Mouse (Mus musculus) midbrain, embryonic 14.5 days (tissue): ENCODE data around the gene 4933434E20Rik. TPM values are rescaled to one million over a fixed set of nuclear protein-coding genes. Genes with fewer than 3 reads are reported as not detected.

ENCODE experiments used
- ATAC-seq: fragments of 200-750 bp; cut with Nextera tagmentation; 2 replicates; pipeline ENCODE4 v1.8.0; 2017; ENCODE audit warnings: moderate number of reproducible peaks, moderate library complexity; ENCODE audit not compliant: low FRiP score, low TSS enrichment
- DNase-seq: peaks from one replicate; pipeline ENCODE4 v3.0.0-alpha.2; 2015
- H3K27ac ChIP-seq: fragments of 300-500 bp; sonication (generic); replicated peaks from 2 replicates; pipeline ENCODE4 v1.5.1; 2014; ENCODE audit warnings: mild to moderate bottlenecking, low read depth, low read length, moderate library complexity
- H3K27me3 ChIP-seq: fragments of 300-500 bp; sonication (generic); 2 replicates; pipeline ENCODE4 v1.6.1; 2014; ENCODE audit warnings: low read length, control low read depth, mixed read lengths; ENCODE audit not compliant: control insufficient read depth, insufficient read depth
- H3K36me3 ChIP-seq: fragments of 300-500 bp; sonication (generic); 2 replicates; pipeline ENCODE4 v1.6.1; 2014; ENCODE audit warnings: low read length, control low read depth; ENCODE audit not compliant: control insufficient read depth, insufficient read depth
- H3K4me1 ChIP-seq: fragments of 300-500 bp; sonication (generic); 2 replicates; pipeline ENCODE4 v1.6.1; 2014; ENCODE audit warnings: mild to moderate bottlenecking, antibody characterized with exemption, low read length, control low read depth; ENCODE audit not compliant: control insufficient read depth, insufficient read depth
- H3K4me2 ChIP-seq: fragments of 300-500 bp; sonication (generic); 2 replicates; pipeline ENCODE4 v1.6.1; 2014; ENCODE audit warnings: mild to moderate bottlenecking, low read length, moderate library complexity
- H3K4me3 ChIP-seq: fragments of 300-500 bp; sonication (generic); replicated peaks from 2 replicates; pipeline ENCODE4 v1.5.1; 2014; ENCODE audit warnings: low read depth, low read length
- H3K9ac ChIP-seq: fragments of 300-500 bp; sonication (generic); replicated peaks from 2 replicates; pipeline ENCODE4 v1.6.1; 2014; ENCODE audit warnings: mild to moderate bottlenecking, low read length, moderate library complexity
- H3K9me3 ChIP-seq: fragments of 300-500 bp; sonication (generic); 2 replicates; pipeline ENCODE4 v1.6.1; 2016; ENCODE audit warnings: low read length, control low read depth, mixed read lengths; ENCODE audit not compliant: control insufficient read depth
- WGBS: fragments of 180-500 bp; shearing (Covaris S2); extraction: QIAGEN DNeasy Blood & Tissue Kit; methylation state at CpG from one replicate; pipeline ENCODE4 v1.1.7; 2014; 5-methylcytosine and 5-hydroxymethylcytosine counted together
- polyA plus RNA-seq: library from polyadenylated mRNA; unstranded; fragments of >200 nt; fragmentation: Nextera tagmentation; extraction: Ambion mirVana; gene quantifications from 2 replicates; pipeline ENCODE4 v1.2.1, GENCODE M21; 2014

4933434E20Rik gene
- polyA plus RNA-seq, 1 experiment from 2014 or later, result 229 TPM

GRCm38 (mm10) chr3:90061549-90061948 is 10.1 kb downstream of the 4933434E20Rik start:
- Histone ChIP-seq H3K4me3 (no peak overlapping the region), H3K4me1 (no peaks in the 10 kb centered on the region), H3K9ac (no peak overlapping the region), H3K36me3 (peaks cover 71% of the 10 kb centered on the region), H3K27me3 (no peaks in the 10 kb centered on the region), H3K9me3 (no peaks in the 10 kb centered on the region), H3K4me2 (no peak overlapping the region), H3K27ac (no peak overlapping the region)
- ATAC-seq, result no peak
- no peak for DNase-seq
- WGBS, result 95% methylated on average over 6 of the region's 6 CpGs

- no peaks in the 10 kb centered on the region for H3K4me1 ChIP-seq
- no peaks in the 10 kb centered on the region for H3K27me3 ChIP-seq
- no peak for DNase-seq
- H3K9me3 ChIP-seq, result no peaks in the 10 kb centered on the region
- no peak for ATAC-seq
- H3K27ac ChIP-seq, result no peak overlapping the region
- peaks cover 61% of the 10 kb centered on the region for H3K36me3 ChIP-seq
- H3K4me3 ChIP-seq, result no peak overlapping the region
- no peak overlapping the region for H3K9ac ChIP-seq
- no peak overlapping the region for H3K4me2 ChIP-seq
- 57% methylated on average over 2 of the region's 2 CpGs for WGBS
Observed at GRCm38 (mm10) chr3:90062539-90062938, 11.1 kb downstream of the 4933434E20Rik start.

GRCm38 (mm10) chr3:90064383-90064782 is 12.9 kb downstream of the 4933434E20Rik start:
- DNase-seq, result no peak
- no peaks in the 10 kb centered on the region for H3K9me3 ChIP-seq
- no peak overlapping the region for H3K9ac ChIP-seq
- no peaks in the 10 kb centered on the region for H3K27me3 ChIP-seq
- H3K4me2 ChIP-seq, result no peak overlapping the region
- no peaks in the 10 kb centered on the region for H3K4me1 ChIP-seq
- 88% methylated on average over 3 of the region's 3 CpGs for WGBS
- no peak overlapping the region for H3K27ac ChIP-seq
- no peak overlapping the region for H3K4me3 ChIP-seq
- no peak for ATAC-seq
- peaks cover 50% of the 10 kb centered on the region for H3K36me3 ChIP-seq

- no peak for ATAC-seq
- Histone ChIP-seq H3K27ac (no peak overlapping the region), H3K9ac (no peak overlapping the region), H3K27me3 (no peaks in the 10 kb centered on the region), H3K36me3 (peaks cover 41% of the 10 kb centered on the region), H3K4me1 (no peaks in the 10 kb centered on the region), H3K4me2 (no peak overlapping the region), H3K9me3 (no peaks in the 10 kb centered on the region), H3K4me3 (no peak overlapping the region)
- WGBS, result 63% methylated on average over 3 of the region's 3 CpGs
- peak; percentile 67 for DNase-seq
Observed at GRCm38 (mm10) chr3:90065553-90065952, 14.1 kb downstream of the 4933434E20Rik start.

- H3K4me1 ChIP-seq, result no peaks in the 10 kb centered on the region
- no peak overlapping the region for H3K4me3 ChIP-seq
- no peak overlapping the region for H3K9ac ChIP-seq
- no peaks in the 10 kb centered on the region for H3K27me3 ChIP-seq
- no peak overlapping the region for H3K4me2 ChIP-seq
- DNase-seq (no peak), ATAC-seq (no peak)
- no peaks in the 10 kb centered on the region for H3K9me3 ChIP-seq
- peaks cover 19% of the 10 kb centered on the region; the same call in 1 of the 2 replicates for H3K36me3 ChIP-seq
- 83% methylated on average over 4 of the region's 4 CpGs for WGBS
- H3K27ac ChIP-seq, result no peak overlapping the region
Observed at GRCm38 (mm10) chr3:90067851-90068250, 16.4 kb downstream of the 4933434E20Rik start.

GRCm38 (mm10) chr3:90069688-90070087 is 18.3 kb downstream of the 4933434E20Rik start:
- Histone ChIP-seq H3K4me2 (no peak overlapping the region), H3K36me3 (0 out of 2 replicates have a peak, but pooled peaks cover 3% of the 10 kb centered on the region), H3K4me1 (no peaks in the 10 kb centered on the region), H3K27ac (no peak overlapping the region), H3K27me3 (no peaks in the 10 kb centered on the region), H3K4me3 (no peak overlapping the region), H3K9me3 (no peaks in the 10 kb centered on the region), H3K9ac (no peak overlapping the region)
- ATAC-seq (no peak), DNase-seq (no peak)
- WGBS, result 82% methylated on average over 7 of the region's 7 CpGs

GRCm38 (mm10) chr3:90072294-90072693 is 20.9 kb downstream of the 4933434E20Rik start, which contains the start of gene Tpm3:
Tpm3 (plus strand) TSS chr3:90072649.
- Histone ChIP-seq H3K27ac (no peak within 1 kb of the TSS), H3K4me3 (no peak within 1 kb of the TSS), H3K9me3 (no peaks in the 10 kb centered on the region), H3K9ac (no peak within 1 kb of the TSS), H3K4me1 (no peaks in the 10 kb centered on the region), H3K4me2 (no peak within 1 kb of the TSS), H3K36me3 (no peaks in the 10 kb centered on the region), H3K27me3 (no peaks in the 10 kb centered on the region)
- DNase-seq, result no peak
- 71% methylated on average over 4 of the region's 4 CpGs for WGBS
- no peak for ATAC-seq

- DNase-seq (peak; percentile 90), ATAC-seq (no peak)
- 8% methylated on average over 5 of the region's 5 CpGs for WGBS
- no peak overlapping the region for H3K9ac ChIP-seq
- peaks cover 18% of the 10 kb centered on the region for H3K4me1 ChIP-seq
- H3K36me3 ChIP-seq, result no peaks in the 10 kb centered on the region
- peak overlapping the region; percentile 15; the same call in 1 of the 2 replicates for H3K27ac ChIP-seq
- no peaks in the 10 kb centered on the region for H3K27me3 ChIP-seq
- H3K4me2 ChIP-seq, result 0 out of 2 replicates have a peak overlapping the region, but pooled peaks have one; percentile 14
- no peak overlapping the region for H3K4me3 ChIP-seq
- H3K9me3 ChIP-seq, result no peaks in the 10 kb centered on the region
Observed at GRCm38 (mm10) chr3:90076921-90077716, 25.7 kb downstream of the 4933434E20Rik start.

GRCm38 (mm10) chr3:90078224-90078623 is 26.8 kb downstream of the 4933434E20Rik start:
- 60% methylated on average over 5 of the region's 5 CpGs for WGBS
- H3K4me1 ChIP-seq, result peaks cover 25% of the 10 kb centered on the region
- ATAC-seq (no peak), DNase-seq (no peak)
- 0 out of 2 replicates have a peak, but pooled peaks cover 1% of the 10 kb centered on the region for H3K36me3 ChIP-seq
- no peak overlapping the region for H3K4me3 ChIP-seq
- H3K9me3 ChIP-seq, result no peaks in the 10 kb centered on the region
- H3K27ac ChIP-seq, result no peak overlapping the region
- H3K27me3 ChIP-seq, result no peaks in the 10 kb centered on the region
- no peak overlapping the region for H3K4me2 ChIP-seq
- H3K9ac ChIP-seq, result no peak overlapping the region
